Mouse (Mus musculus) cerebellum, adult 2 months (tissue): ENCODE data around the gene Rps6kc1.

ENCODE experiments used
- CTCF ChIP-seq: fragments of 200-500 bp; IDR thresholded peaks from 2 replicates; pipeline ENCODE4 v1.5.1; 2011; ENCODE audit warnings: low read depth, mild to moderate bottlenecking, control low read depth, low read length, moderate library complexity, borderline replicate concordance; ENCODE audit not compliant: insufficient read depth
- POLR2A ChIP-seq: fragments of 200-500 bp; IDR thresholded peaks from 2 replicates; pipeline ENCODE4 v1.6.1; 2011; ENCODE audit warnings: low read length, control low read depth, borderline replicate concordance; ENCODE audit not compliant: insufficient read depth

GRCm38 (mm10) chr1:190713848-190714247, 197.7 kb downstream of the Rps6kc1 start:
- TF ChIP-seq CTCF (no peak), POLR2A (no peak)
